Mouse (Mus musculus): ENCODE results near the gene Psd4.
A peak's percentile ranks its signal among the peaks of the same experiment; 100 is the strongest.

The Psd4 gene

DNA sequence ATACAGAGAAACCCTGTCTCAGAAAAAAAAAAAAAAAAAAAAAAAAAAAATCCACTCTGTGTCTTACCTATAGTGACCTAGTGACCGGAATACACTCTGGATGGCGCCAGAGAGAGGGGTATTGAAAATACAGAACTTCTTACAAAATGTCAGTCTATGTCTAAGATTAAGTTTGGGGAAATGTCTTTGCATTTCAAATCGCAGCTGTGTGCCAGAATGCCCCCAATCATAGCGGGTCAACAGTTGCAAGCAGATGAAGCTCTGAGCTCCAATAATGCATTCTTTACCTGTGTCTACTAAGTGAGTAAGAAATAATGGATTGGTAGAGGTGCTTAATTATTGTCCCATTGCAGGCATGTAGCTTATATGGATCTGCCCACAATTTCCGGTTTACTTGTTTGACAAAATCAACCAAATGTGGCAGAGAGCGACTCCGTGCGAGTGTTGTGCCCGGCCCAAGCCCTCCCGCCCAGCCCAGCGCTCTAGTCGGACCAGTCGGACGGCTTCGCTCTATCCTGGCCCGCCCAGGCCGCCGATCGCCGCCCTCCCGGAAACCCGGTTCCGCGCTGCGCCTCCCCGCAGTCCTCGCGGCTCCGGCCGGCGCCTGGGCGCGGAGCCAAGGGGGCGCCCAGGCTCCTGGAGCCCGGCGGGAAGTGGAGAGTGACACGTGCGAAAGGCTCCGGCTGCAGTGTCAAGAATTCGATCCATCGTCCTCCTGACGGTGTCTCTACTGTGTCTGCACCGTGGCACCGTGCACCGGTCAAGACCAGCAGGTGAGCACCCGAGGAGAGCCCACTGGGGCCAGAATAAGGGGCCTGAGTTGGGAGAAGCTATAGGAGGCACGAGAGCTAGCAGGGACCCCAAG lies at the start of gene Psd4:
Gene Psd4, plus strand, starts transcription at position 551 of the 865 bp plus-strand sequence.
- DNase-seq (ENCODE audit: low spot score): peak; percentile 83

DNA sequence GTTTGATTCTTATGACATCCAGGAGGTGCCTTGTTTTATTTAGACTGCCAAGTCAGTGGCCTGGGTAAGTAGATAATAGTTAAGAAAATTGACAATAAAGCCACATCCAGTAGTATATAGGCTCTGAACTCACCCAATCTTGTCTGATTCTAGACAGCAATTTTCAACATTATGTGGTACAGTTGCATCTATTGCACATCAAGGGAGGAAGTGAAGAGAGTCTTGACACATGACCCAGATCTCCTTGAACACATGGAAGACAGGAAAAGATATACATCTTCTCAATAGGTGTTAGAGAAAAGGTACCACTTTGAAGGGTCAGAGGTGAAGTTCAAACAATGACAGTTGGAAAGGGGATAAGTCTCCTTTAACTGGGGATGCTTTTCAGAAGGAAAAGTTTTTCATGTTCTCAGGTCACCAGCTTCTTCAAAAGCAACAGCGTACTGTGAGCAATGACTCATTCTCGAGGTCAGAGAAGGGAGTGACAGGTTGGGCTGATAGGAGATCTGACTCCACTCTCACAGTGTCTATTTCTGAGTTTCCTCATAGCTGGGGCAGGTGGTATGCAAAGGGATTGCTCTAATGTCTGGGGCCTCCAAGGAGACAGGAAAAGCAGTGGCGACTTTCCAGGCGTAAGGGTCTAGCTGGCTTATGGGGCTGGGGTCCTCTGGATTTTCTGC lies 49.3 kb upstream of the Psd4 start:
- no peak for DNase-seq (ENCODE audit: low spot score)

DNA sequence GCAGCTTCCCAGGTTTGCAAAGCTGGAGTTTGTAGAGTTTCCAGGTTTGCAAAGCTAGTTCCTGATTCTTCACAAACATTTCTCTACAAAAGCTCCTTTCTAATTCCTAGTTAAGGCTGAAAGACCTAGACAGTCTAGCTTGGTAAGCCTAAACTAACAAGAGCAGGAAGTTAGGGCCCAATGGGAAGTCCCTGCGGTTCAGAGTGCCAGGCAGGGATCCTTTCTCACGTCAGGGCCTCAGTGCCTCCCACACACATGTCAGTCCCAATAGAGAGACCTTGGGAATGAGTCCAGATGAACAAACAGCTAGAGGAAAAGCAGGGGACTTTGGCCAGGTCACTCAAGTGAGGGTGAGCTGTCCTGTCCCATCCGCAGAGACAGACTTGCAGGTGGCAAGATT lies 32.0 kb upstream of the Psd4 start:
- DNase-seq (ENCODE audit: low spot score): peak; percentile 32

DNA sequence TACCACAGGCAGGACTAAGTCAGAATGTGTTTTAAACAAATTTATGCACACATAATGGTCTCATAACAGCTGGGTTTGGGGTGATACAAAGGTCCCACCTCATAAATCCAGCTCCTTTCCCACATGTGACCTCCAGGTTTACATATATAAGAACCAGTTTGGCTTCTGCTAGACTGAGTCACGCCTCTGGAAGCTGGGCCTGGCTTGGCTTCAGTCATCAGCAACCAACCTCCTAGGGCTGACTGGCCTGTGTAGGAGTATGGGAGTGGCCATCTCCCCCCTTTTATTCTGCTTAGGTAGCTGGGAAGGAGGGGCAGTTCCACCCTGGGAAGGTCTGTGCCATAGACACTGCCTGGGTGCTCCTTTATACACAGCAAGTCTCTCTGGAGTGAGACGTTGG lies 30.8 kb upstream of the Psd4 start, which contains the start of gene Il1rn:
Gene Il1rn, plus strand, starts transcription at position 309 of the 400 bp plus-strand sequence.
- DNase-seq (ENCODE audit: low spot score): peak; percentile 7

DNA sequence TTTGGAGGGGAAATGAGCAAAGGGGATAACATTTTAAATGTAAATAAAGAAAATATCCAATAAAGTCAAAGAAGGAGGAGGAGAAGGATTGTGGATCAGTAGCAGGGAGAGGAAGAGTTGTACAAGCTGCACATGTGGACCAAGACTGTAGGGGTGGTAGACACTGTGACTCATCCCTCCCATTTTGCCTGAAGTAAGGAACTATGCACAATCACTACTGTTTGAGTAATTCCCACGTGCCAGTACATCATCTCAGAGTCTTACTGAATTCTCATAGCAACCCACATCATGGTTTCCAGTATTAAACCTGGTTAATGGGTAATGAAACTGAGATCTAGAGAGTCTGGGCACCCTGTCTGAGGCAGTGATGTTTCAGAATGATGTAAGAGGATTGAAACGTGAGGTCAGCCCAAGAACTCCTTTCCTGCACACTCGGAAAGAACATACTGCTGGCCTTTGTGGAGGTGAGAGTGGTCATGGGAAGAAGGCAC lies 25.9 kb upstream of the Psd4 start:
- no peak for DNase-seq (ENCODE audit: low spot score)

DNA sequence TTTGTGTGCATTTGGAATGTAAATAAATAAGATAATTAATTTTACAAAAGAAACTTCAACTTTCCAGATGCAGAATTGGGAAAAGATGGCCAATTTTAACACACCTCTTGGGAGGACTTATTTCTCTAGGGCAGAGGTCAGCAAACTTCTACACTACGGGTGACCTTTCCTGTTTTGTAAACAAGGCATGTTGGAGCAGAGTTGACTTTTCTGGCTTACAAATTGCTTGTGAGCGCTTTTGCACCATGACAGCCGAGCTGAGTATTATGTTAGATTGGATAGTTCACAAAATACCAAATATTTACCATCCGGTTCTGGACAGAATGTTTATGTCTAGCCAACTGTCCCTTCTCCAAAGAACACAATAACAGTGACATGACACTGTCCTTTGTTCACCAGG lies 22.8 kb upstream of the Psd4 start:
- no peak for DNase-seq (ENCODE audit: low spot score)

DNA sequence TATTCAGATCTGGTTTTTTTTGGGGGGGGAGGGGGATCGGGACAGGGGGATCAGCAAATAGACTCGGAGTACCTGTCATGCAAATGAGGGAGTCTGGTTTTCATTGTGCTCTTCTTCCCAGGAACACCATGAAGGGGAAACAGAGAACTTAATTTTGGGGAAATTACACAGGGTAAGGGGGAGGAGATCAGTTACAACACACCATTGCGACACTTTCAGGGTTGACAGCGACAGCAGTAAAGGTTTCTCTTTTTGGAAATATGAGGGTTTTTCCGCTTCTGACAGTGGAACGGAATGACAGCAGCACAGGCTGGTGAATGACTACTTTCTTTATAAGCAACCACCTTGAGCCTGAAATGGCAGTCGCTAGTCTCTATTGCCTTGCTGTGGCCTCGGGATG lies 22.3 kb upstream of the Psd4 start:
- DNase-seq (ENCODE audit: low spot score): no peak

DNA sequence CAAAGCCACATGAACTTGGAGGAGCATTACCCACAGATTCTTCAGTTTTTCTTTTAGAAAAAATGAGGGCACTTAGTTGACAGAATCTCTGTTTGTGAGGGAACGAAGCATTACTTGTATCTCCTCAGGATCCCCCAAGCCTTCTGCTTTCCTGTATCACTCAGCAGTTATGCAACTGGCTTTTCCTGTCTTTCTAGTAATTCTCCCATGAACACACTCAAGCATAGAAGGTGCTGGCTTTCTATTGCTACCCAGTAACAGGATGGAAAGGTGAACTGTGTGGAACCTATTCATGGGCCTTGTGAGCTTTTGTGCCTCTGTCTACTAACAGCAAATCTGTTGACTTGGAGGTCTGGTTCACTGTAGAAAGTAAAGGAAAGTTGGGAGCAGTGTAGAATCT lies 19.5 kb upstream of the Psd4 start:
- no peak for DNase-seq (ENCODE audit: low spot score)

DNA sequence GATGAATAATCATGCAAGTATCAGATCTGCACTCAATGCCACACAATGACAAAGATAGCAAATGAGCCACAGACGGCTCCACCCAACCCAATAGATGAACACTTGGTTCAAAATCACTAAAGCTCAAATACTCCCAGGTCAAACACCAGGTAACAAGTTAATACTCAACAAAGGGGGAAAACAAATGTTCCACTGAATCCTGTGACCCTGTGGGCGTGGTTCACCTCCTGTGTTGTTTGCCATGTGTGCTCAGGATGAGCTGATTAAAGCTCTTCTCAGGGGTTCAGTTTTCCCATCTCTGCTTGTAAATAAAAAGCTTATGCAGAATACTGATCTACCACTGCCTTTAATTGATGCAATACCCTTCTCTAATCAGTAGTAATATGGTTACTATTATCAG lies 16.2 kb upstream of the Psd4 start:
- DNase-seq (ENCODE audit: low spot score): no peak

DNA sequence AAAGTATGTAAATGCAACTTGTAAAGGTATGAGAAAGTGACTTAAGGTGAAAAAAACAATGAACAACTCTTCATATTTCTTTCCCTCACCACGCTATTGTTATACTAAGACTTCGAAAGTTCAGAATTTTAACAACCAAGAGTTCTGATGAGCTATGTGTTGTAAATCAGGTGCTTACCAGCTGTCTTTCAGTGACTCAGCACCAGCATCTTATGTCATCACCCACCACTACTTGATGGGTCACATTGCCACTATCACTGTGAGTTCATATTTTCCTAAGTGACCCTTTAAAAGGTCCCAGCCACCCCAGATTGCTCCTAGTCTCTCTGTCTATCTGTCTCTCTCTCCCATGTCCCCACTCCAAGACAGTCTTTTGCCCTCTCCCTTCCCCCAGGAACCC lies 14.3 kb upstream of the Psd4 start:
- no peak for DNase-seq (ENCODE audit: low spot score)

DNA sequence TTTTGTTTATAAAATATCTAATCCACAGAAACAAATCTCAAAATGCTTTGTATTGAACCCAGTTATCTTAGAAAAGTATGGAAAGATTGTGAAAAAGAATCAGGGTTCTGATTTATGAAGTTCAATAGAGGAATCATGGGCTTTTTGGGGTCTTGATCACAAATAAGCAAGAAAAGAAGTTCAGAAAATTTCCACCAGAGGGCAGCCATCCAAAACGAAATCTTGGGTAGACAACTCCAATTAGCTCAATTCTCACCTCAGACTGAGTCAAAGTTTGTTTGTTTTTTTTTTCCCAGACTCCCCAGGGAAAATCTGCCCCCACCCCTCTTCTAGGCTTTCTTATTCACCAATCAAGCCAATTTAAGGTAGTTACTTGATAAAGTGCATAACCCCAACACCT lies 9.7 kb upstream of the Psd4 start:
- no peak for DNase-seq (ENCODE audit: low spot score)

DNA sequence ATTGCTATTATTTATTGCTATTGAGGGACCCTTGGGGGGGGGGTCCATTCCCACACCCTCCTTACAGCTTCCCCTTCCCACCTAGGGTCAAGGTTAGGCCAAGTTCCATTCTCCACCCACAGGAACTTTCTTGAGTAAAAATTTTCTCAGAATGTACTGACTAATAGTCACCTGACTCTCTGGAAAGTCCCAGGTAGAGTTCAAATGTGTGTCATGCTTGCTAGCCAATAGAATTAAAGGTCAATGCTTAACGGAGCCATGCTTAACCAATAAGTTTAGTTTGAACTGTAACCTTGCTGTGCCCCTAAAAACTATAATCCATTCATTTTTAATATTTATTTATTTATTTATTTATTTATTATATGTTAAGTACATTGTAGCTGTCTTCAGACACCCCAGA lies 8.0 kb upstream of the Psd4 start:
- no peak for DNase-seq (ENCODE audit: low spot score)

DNA sequence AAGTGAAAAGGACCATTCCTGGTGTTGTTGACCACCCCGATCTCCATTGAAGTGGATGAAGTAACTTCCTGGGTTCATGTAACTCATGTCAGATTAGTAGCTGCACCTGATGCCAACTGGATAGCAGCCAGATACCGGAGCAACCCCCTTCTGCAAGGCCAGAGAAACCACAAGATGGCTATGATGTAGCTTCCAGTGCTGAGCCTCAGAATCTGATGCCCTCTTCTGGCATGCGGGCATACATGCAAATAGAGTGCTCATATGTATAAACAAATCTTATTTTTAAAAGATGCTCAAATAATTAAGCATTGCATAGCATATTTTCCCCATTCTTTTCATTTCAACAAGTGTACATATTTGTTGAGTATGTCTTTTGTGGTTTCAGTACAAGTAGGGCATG lies 3.6 kb upstream of the Psd4 start:
- no peak for DNase-seq (ENCODE audit: low spot score)

DNA sequence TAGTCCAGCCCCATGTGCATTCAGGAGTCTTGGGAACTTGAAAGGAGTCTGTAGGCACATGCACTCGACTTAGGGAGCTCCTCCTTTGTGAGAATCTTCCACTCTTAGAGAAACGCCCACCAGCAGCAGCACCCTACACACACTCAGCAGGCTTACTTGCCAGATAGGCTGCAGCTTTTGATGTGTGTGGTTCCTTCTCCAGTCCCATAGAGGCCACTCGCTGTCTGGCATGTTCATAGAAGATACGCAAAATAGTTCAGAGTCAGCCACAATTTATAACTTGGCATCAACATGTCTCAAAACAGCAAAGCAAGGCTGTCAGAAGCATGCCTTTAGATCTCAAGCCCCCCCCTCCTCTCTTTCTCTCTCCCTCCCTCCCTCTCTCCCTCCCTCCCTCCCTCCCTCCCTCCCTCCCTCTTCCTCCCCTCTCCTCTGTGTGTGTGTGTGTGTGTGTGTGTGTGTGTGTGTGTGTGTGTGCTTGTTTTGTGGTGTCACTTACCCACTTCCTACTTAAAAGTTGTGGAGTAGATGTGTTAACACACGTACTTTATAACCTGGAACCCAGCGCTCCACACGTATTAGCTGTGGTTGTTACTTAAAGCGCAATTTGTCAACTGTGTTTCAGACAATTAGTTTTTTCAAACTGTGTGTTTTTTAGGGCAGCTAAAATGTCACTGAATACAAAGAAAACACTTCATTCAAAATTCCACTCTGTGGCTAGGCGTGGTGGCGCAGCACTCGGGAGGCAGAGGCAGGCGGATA lies 985 bp upstream of the Psd4 start:
- no peak for DNase-seq (ENCODE audit: low spot score)

DNA sequence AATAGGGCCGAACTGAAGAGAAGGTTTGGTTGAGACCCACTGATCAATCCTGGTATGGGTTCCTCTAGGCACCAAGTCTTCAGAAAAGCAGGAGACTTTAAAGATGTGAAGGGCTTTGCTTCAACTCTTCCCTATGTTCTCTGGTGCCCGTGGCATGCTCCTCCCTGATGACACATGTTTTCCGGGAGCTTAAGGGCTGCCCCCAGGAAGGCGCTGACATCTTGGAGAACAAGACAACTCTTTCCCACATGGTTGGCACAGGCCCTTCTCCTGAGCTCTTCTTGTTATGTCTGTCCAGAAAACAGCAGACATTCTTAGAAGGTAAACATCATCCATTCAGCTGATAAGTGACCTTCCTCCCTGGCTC lies 498 bp downstream of the Psd4 start:
- DNase-seq (ENCODE audit: low spot score): peak; percentile 27

DNA sequence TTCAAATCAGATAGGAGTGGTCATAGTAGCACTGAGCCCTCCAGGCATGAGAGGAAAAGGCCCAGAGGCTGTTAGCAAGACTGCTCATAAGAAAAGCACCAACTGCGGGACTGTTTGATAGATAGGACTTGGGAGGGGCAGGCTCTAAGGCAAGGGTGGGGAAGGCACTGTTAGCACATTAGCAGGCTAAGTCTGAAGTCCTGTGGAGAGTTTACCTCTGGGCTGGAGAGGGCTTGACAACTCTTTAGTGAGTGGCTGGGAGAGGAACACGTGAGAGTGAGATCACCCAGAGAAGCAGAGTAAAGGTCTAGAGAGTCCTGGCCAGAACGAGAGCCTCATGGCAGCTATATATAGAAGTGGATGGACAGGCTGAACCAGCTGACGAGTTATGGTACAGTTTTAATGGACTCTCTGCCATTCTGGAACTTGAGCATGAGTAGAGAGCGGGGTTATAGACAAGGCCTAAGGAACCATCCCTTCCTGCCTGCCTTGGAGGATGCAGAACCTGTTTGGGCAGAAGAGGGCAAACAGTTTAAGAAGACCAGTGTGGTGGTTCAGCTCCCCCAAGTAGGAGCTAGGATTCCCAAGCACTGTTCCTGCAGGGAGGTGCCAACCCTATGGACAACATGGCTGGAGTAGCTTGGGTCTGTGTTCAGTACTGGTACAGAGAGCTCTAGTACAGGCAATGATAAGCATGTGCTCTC lies 11.5 kb downstream of the Psd4 start:
- DNase-seq (ENCODE audit: low spot score): no peak

DNA sequence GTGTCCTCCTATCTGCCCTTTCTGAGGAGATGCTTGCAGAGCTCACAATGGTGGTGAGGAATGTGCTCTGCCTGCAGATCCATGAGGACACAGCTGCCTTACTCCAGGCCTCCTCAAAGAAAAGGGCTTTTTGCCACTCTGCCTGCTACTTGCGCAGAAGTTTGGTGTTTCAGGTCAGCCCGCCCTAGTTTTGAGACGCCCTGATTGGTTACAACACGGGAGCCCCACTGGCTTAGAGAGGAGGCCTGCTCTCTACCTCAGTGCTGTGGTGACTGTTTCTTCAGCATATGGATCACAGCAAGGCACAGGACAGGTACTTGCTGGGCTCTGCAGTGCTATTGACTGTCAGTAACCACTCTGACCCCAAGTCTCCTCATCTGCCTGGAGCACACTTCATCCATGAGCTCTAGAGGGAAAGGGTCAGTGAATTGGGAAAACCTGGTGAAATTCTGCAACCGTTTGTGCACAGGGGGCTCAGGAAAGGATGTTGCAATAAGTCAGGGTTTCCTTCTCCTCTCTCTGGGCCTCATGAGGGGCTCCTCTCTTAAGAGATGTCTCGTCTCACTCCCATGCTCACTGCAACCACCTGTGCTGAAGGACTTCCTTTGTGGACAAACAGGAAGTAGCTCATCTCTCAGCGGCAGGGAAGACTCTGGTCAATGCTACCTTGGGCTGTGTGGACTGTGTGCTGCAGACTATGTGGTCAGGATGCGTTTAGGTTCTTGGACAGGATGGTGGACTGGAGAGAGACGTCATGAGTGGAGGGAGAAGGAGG lies 15.3 kb downstream of the Psd4 start:
- DNase-seq (ENCODE audit: low spot score): no peak

DNA sequence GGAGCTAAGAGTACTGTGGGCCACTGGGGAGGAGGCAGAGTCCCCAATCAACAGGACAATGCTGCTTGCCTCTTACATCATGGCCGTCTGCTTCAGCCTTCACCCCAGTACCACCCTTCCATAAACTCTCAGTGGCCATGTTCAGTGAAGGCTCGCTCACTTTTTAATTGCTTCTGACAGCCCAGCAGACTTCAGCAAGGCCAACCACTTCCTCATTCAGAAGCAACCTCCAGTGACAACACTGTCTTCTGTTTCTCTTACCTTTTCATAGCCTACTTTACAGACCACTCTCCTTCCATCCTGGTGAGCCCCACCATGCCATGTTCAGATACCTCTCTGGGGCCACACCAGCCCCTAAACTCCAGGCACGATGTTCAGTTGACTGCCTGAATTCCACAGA lies 16.3 kb downstream of the Psd4 start:
- no peak for DNase-seq (ENCODE audit: low spot score)

DNA sequence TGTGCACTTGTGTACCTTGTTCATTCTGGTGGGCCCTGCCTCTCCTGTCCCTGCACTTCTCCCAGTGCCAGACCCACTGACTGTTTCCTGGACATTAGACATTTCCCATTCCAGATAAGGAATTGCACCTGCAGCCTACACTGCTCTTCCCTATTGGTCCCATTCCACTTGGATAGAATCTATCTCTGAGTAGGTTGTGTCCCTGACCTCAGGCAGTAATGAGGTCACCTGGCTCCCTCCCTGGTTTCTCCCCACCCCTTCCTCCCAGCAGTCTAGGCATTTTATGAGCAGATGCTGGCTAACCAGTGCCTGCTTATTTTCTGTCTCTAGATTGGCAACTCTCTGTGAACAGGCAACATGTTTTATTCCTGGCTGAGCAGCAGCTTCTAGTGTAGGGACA lies 17.0 kb downstream of the Psd4 start:
- DNase-seq (ENCODE audit: low spot score): no peak

DNA sequence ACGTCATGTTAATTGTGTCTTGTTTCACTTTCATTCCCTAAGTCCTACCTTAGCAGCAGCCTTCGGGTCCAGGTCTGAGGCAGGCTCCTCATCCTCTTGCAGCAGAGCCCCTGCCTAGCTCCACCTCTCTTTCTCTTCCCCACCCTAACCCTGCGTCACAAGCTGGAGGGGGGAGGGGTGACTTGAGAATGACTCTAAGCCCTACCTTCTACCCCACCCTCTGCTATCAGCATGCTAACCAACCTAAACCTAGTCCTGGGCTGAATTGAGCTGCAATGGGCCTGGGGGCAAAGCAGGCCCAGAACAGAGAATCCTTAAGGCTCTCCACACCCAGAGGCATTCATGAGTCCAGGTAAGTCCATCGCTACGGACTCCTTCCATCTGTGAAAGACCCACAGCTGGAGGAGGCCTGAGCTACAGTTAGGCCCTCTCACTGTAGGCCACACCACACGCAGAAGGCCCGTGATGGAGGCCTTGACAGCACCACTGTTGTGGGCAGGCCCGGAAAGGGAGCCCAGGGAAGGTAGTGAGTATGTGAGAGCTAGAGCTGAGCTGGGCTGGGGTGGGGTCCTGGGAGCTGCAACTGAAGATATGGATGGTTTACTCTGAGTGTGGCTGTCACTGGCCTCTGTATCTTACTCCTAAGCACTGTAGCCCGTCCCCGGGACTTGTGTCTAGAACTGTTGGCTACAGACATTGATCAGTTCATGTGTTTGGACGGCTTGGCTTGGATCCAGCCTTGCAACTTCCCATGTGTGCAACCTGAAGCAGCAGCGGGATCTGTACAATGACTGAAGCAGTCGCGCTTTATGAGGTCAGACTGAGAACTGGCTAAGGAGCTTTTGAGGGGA lies 18.0 kb downstream of the Psd4 start:
- no peak for DNase-seq (ENCODE audit: low spot score)

Data from ovary, postnatal 36 days (tissue).